Mouse (Mus musculus) cerebellum, adult 2 months (tissue): Measurements from ENCODE around the gene Socs7.

Experiments used
- CTCF ChIP-seq: fragments of 200-500 bp; IDR thresholded peaks from 2 replicates; pipeline ENCODE4 v1.5.1; 2011; ENCODE audit warnings: low read depth, mild to moderate bottlenecking, control low read depth, low read length, moderate library complexity, borderline replicate concordance; ENCODE audit not compliant: insufficient read depth
- POLR2A ChIP-seq: fragments of 200-500 bp; IDR thresholded peaks from 2 replicates; pipeline ENCODE4 v1.6.1; 2011; ENCODE audit warnings: low read length, control low read depth, borderline replicate concordance; ENCODE audit not compliant: insufficient read depth

GRCm38 (mm10) chr11:97416637-97417035, 54.3 kb downstream of the Socs7 start:
- TF ChIP-seq POLR2A: no peak
- TF ChIP-seq CTCF: no peak
